Mouse (Mus musculus) lung, postnatal 36 days (tissue): Measurements from ENCODE around the gene Pros1.
A peak's percentile ranks its signal among the peaks of the same experiment; 100 is the strongest.

Experiments
- DNase-seq: peaks from one replicate; pipeline ENCODE4 v3.0.0; 2022; ENCODE audit warnings: mixed read lengths

Pros1 gene

DNA sequence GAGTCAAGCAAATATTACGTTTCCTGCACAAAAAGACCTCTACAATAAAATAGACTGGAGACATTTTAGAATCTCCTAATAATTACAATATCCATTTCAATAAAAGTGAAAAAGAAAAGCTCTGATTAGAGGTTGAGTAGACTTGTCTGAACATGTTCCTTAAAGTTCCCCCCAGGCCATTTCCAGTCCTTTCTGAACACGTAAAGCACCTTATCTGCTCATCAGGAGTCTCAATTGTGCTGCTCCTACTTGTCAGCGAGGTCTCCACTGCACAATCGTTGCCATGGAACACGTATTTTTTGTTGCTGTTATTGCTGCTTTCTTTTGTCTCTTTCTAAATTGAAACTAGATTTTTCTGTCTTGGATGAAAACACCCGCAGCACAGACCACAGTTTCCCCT is 7.3 kb downstream of the Pros1 start:
- no peak for DNase-seq

DNA sequence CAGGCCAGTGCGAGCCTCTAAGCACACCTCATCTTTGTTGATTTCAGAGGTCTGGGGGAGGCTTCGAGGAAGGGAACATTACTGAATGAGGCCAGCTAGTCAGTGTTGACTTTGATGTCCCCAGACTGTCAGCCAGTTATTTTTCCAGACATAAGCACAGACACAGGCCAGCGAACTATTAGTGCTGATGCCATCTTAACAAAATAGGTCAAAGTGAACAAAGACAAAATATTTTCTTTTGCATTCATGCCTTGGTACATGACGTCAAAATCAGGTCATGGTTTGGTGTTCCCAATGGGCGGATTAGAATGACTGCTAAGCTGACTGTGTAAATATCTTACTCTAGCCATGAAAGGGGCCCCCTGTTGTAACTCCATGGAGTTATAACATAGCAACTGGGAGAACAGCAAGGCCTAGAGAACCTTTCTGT is 18.6 kb downstream of the Pros1 start:
- DNase-seq, result no peak

DNA sequence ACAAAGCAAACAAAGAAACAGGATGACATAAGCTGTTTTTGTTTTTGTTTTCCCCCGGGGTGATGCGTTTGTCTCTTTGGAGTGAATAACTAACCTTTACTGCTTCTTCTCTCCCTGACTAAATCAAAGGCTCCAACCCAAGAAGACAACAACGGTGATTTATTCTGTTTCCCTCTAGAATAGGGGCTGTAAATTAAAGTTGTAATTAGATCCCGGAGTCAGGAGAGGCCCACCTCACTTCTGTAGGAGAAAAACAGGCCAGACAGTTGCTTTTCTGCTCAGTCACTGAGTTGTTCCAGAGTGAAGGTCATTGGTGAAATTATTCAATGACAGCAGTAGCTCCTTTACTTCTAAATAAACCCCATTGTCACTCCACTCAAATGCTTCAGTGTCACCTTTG is 19.1 kb downstream of the Pros1 start:
- DNase-seq, result no peak

DNA sequence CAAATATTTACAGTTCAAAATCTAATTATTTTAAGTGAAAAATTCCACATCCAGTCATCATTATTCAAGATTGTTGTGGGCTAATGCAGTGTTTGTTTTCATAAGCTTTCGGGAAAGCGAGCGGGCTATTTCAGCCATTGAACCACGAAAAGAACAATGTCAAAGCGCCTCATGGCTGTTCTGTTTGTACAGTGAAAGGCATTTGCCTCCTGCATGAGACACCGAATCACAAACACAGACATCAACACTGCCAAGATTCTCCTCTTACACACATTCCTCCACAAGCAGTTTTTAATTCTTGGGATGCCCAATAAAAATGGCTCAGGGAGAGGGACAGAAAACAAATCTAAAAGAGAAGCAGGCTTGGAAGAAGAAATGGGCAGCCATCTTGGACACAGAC is 20.0 kb downstream of the Pros1 start:
- DNase-seq, result no peak

DNA sequence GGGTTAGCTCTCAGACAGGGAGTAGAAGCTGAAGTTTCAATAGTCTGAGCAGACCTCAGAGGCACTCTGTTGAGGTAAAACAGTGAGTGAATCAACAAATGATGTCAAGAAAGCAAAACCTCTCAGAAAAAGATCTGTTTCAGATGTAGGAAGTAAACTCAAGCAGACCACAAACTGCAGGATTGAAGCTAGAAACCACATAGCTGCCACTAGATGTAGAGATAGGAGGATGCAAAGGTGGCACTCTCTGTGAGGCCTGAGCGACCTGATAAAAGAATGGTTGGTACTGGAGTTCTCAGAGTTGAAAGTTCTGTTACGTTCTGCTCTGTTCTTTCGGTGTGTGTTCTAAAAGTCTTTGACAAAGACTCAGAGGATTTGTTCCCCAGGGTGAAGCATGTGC is 41.7 kb downstream of the Pros1 start:
- DNase-seq, result no peak

DNA sequence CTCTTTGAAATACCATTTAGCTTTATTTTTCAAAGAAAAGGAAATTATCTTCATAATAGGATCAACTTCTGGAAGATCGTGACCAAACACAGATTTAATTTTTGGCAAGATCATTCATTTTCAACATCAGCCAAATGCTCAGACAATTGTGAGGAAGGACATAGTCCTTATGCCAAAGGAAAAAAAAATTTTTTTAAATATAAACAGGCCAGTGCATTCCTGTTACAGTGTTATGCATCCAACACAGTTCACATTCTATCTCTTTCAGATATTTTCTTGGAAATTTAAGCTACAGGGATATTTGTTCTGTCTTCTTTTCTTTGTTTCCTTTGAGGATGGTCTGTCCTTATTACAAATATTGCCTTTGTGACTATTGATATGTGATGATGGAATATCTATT is 57.3 kb downstream of the Pros1 start:
- no peak for DNase-seq

DNA sequence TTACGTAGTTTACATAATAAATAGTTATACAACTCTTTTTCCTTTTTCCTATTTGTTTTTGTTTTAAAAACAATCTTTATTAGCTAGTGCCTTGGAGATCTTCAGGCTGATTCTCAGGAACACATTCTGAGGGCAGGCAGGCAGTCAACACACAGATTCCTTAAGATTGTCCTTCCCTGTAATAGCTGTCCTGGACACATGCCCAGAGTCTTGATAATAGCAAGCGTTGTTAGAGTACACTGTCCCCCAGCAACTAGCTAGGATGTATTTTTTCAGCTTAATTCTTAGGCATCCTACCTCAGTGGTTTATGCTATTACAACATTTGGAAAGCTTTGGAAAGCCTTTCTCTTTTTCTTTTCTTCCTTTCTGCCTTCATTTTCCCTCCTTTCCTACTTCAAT is 58.1 kb downstream of the Pros1 start:
- DNase-seq, result no peak

DNA sequence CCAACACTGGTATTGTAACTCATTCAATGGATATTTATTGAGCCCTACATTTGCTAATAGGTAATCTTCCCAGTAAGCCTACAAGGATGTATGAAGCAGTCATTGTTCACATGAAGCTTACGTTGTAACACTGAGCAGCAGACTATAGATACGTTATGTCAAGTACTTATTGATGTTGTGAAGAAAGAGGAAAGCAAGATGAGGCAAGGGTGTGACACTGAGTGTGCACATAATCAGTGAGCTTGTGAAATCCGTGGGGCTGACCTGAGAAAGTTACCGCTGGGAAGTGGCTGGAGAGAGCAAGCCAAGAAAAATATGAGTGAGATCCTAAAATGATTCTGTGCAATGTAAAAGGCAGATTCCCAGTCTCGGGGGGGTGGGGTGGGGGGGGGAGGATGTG is 61.4 kb downstream of the Pros1 start:
- DNase-seq, result no peak

DNA sequence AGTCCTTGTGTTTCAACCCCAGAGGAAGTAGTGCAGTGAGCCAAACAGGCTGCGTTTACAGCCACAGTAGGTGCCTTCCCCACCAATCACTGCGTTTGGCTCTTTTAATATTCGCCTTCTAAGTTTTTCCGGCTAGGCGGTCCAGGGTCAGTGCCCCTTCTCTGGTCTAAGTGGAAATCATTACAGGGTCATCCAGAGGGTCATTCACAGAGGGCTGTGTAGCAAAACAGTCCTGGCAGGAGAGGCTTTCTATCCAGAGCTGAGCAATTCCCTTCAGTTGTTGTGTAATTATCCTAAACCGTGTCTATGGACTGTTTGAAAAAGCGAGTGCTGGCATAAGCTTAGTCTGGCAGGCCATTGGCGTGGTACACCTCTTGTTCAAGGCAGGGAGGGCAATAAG is 68.1 kb downstream of the Pros1 start:
- DNase-seq, result peak; percentile 15

DNA sequence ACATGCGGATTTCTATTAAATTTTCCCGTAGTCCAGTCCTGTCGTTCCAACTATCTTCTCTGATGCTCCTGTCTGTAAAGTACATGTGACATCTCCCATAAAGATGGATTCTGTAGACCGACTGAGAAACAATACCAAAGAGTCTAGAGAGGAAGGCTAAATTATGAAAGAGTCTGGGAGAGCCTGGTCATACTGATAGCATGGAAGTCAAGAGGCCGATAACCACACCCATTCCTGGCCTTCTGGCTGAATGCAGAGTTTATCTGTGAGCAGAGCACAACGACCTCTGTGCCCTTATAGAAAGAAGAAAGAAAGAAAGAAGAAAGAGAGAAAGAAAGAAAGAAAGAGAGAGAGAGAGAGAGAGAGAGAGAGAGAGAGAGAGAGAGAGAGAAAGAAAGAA is 77.2 kb downstream of the Pros1 start:
- DNase-seq, result no peak

DNA sequence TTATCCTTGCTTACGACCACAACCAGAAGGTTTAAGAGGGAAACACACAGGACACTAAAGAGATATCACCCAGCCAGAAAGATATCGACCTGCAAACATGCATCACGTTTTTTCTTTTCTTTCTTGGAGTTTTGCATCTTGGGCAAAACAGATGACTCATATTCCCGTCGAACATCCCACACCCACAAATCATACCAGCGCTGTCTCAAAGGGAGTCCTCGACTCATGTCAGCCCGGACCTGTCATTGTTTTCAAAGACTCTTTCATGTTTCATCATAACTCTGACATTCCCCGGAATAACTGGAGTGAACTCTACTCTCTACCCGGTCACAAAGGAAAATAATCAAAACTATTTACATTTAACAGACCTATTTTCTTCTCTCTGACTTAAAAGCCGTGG is 82.2 kb downstream of the Pros1 start:
- no peak for DNase-seq

DNA sequence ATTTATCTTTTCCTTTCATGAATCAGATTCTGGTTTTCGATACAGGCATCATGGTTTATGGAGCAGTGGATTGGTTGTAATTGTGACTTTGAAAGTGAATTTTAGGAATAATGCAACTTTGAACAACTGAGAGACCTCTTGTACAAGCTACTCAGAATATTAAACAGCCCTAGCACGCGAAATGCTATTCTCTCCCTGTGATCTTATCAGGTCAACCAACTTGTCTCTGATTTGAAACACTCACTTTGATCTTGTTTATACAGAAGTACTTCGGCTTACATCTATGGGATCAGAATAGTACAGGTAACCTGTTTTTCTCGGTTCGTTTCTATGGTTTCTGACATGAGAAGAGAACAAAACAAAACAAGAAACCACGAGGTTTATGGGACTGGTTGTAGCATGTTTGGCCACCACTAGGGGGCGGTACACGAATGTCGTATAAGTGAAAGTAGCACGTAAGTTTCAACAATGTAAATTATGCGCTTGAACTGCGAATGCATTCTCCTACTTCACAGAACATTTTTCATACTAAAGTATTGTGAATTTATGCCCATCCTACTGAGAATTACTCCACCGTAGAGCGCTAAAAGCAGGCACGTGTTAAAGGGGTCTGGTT is 86.4 kb downstream of the Pros1 start:
- peak; percentile 80 for DNase-seq

DNA sequence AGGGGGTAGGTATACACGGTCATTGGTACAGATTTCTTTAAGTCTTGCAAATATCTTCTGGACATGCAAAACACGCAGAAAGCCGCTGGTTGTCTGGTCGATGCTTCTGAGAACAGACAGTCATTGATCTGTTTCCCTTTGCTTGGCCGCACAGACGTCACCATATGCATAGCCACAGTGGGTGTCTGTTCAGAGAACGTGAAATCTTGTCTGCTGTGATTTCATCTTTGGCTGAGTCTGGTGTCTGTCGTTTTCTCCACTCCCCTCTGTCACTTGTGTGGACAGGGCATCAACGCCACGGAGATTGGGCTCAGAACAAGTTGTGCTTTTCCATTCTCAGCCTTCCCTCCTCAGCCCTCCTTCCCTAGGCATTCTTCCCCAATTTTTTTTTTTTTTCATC is 87.7 kb downstream of the Pros1 start:
- no peak for DNase-seq

DNA sequence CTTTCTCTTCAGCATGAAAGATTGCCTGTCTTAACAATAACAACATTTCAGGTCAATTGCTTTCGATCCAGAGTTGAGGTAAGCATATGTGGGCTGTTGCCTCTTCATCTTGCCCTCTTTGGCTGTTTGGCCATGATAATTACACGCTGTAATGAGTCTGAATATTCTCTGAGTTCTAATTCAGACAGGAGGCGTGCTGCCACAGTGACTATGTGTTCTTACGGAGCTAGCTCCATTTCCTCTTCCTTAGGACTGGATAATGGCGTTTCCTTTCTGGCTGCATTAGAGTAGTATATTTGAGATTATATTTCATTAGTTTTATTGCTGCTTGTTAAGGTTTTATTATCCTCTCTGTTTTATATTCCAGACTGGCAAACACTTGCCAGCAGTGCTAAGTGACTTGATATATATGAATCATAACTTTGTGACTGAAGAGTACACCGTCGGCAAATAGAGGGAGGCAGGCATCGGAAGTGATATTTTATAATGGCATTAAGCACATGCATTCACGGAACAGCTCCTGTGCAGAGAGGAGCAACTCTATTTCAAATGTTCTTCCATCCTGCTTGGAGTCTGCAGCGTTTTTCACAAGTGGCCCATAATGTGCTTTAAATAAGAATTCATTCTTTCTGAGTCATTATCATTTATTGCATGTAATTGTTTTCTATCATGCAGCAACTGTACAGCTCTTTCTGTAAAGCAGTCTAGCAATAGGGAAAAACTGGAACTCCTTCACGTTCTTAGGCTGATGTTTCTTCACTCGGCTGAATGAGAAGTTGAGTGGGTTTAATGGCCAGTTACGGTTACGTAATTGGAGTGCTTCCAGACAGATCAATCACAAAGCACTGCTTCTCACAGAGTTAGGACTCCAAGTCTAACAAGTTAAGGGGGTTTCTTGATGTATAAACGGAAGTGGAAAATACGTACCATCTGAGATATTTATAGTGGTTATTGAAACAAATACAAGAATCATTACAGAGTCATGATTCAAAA is 88.6 kb downstream of the Pros1 start:
- DNase-seq, result peak; percentile 39

DNA sequence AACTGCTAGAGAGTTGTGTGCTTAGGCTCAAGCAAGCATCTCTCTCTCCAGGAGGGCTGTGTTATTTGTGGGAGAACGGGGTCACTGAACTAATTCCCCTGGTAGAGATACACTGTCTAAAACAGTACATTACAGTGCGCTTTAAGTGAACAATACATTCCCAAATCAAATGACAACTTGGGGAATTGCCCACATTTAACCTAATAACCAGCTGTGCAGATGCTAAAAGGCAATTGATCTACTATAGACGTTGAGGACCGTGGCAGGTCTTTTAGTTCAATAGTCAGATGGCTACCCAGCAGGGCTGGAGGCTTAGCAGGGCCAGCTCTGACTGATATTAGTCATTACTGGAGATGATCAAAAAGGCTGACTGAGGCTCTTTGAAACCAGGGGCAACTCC is 104.4 kb downstream of the Pros1 start:
- DNase-seq, result no peak

DNA sequence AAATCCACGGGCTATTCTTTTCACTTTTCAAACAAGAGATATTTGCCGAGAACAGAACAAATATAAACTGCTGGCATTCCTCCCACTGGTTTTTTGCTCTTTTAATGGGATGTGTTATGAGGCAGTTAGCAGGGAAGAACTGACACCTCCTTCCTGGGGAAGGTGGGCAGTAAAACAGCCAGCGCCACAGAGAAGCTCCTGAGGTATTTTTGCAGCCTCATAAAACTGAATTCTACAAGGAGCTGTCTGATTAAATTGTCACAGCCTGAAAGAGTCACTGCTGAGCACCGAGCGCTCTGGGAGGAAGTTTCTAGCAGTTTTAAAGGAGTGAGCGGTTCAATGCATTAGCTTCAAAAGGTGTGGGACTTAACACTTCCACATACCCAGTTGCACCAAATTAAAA is 110.3 kb downstream of the Pros1 start:
- DNase-seq, result no peak

DNA sequence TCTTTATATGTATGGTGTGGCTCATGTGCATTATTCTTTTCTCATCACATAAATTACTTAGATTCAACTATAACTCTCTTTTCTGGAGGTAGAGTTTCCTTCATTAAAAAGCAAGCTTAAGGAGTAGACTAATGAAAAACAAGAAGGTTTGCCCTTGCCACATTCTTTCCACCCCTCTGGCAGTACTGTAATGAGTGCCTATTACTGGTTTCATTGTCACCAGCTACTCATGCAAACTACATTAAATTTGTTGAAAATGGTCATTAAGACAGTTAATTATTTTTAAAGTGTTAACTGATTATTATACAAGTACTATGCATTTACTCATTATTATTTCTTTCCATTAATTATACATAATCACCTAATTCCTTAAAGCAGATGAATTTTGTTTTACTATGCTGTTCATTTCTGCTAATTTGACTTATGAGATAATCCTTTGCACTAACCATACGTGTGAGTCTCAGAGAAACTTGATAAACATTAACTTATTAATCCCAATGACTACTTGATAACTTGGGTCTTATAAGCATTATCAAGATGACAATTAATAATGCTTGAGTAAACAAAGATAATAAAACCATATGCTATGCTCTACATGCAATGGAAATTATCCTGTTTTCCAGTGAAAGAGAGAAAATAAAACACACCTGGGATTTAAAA is 117.7 kb downstream of the Pros1 start:
- no peak for DNase-seq

DNA sequence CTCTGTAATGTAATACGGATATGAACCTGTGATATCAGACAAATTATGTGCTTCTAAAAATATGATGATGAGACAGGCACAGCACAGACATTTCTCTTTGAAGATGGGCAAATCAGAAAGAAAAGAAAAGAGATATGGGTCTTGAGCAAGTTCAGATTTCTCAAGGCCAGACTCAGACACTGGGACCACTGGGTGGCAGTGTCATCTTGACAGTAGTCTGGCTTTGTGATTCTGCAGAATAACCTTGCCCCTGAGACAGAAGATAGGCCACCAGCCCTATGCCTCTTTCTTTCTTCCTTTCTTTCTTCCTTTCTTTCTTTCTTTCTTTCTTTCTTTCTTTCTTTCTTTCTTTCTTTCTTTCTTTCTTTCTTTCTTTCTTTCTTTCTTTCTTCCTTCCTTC is 120.8 kb downstream of the Pros1 start:
- peak; percentile 3 for DNase-seq
